Mouse (Mus musculus) liver, embryonic 16.5 days (tissue): Measurements from ENCODE around the gene Plekhh1. TPM values are rescaled to one million over a fixed set of nuclear protein-coding genes. Genes with fewer than 3 reads are reported as not detected.

Source experiments
- ATAC-seq: fragments of 200-750 bp; cut with Nextera tagmentation; 2 replicates; pipeline ENCODE4 v1.8.0; 2017; ENCODE audit warnings: low read depth, mild to moderate bottlenecking, moderate number of reproducible peaks, moderate library complexity
- H3K27ac ChIP-seq: fragments of 300-500 bp; sonication (generic); 2 replicates; pipeline ENCODE4 v1.5.1; 2014; ENCODE audit warnings: mild to moderate bottlenecking, low read length
- H3K27me3 ChIP-seq: fragments of 300-500 bp; sonication (generic); 2 replicates; pipeline ENCODE4 v1.6.1; 2014; ENCODE audit warnings: low read depth, low read length, mixed read lengths; ENCODE audit not compliant: control insufficient read depth, insufficient read depth
- H3K36me3 ChIP-seq: fragments of 300-500 bp; sonication (generic); 2 replicates; pipeline ENCODE4 v1.6.1; 2014; ENCODE audit warnings: mild to moderate bottlenecking; ENCODE audit not compliant: control insufficient read depth, insufficient read depth
- H3K4me1 ChIP-seq: fragments of 300-500 bp; sonication (generic); 2 replicates; pipeline ENCODE4 v1.6.1; 2014; ENCODE audit warnings: low read depth, low read length, mixed read lengths; ENCODE audit not compliant: control insufficient read depth
- H3K4me2 ChIP-seq: fragments of 300-500 bp; sonication (generic); 2 replicates; pipeline ENCODE4 v1.6.1; 2014; ENCODE audit warnings: low read depth, low read length, mixed read lengths
- H3K4me3 ChIP-seq: fragments of 300-500 bp; sonication (generic); 2 replicates; pipeline ENCODE4 v1.5.1; 2014; ENCODE audit warnings: low read depth, mild to moderate bottlenecking, low read length
- H3K9ac ChIP-seq: fragments of 300-500 bp; sonication (generic); 2 replicates; pipeline ENCODE4 v1.6.1; 2014; ENCODE audit warnings: low read depth, low read length
- H3K9me3 ChIP-seq: fragments of 300-500 bp; sonication (generic); replicated peaks from 2 replicates; pipeline ENCODE4 v1.6.1; 2016; ENCODE audit warnings: low read length; ENCODE audit not compliant: control insufficient read depth
- WGBS: fragments of 180-500 bp; shearing (Covaris S2); extraction: QIAGEN DNeasy Blood & Tissue Kit; methylation state at CpG from one replicate; pipeline ENCODE4 v1.1.7; 2014; ENCODE audit not compliant: insufficient replicate concordance; 5-methylcytosine and 5-hydroxymethylcytosine counted together
- polyA plus RNA-seq: library from polyadenylated mRNA; unstranded; fragments of >200 nt; fragmentation: Nextera tagmentation; extraction: Ambion mirVana; gene quantifications from 2 replicates; pipeline ENCODE4 v1.2.1, GENCODE M21; 2015

The Plekhh1 gene
- polyA plus RNA-seq, 1 experiment from 2014 or later = 0.33 TPM

DNA sequence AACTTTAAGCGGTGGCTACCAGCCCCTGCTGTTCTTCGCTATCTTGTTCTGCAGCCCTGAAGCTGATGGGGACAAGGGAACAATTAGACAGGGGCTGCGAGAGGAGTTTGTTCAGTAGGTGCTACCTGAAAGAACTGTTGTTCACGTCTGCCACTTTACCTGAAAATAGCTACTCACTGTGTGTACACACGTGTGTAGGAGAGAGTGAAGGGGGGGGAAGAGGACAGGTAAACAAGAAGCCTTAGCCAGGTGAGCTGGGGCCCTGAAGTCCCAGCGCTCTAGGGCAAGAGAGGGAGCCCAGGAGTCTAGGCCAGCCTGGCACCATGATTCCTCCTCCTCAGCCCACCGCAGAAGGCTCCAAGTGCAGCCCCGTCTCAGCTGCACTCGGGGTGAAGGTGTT is 31.2 kb downstream of the Plekhh1 start:
- H3K4me1 ChIP-seq = no peaks in the 10 kb centered on the region; the same call in 1 of the 2 replicates
- no peaks in the 10 kb centered on the region for H3K36me3 ChIP-seq
- no peaks in the 10 kb centered on the region for H3K9me3 ChIP-seq
- no peak overlapping the region for H3K9ac ChIP-seq
- no peak overlapping the region for H3K4me3 ChIP-seq
- WGBS = 65% methylated on average over 9 of the region's 9 CpGs
- H3K4me2 ChIP-seq = no peak overlapping the region
- ATAC-seq = no peak
- no peaks in the 10 kb centered on the region for H3K27me3 ChIP-seq
- H3K27ac ChIP-seq = no peak overlapping the region

GRCm38 (mm10) chr12:79060766-79061652 is 32.0 kb downstream of the Plekhh1 start:
- no peaks in the 10 kb centered on the region for H3K4me1 ChIP-seq
- H3K9ac ChIP-seq = no peak overlapping the region
- no peak overlapping the region for H3K27ac ChIP-seq
- 49% methylated on average over 7 of the region's 7 CpGs for WGBS
- no peaks in the 10 kb centered on the region for H3K9me3 ChIP-seq
- H3K27me3 ChIP-seq = no peaks in the 10 kb centered on the region
- no peak overlapping the region for H3K4me2 ChIP-seq
- ATAC-seq = no peak
- H3K36me3 ChIP-seq = no peaks in the 10 kb centered on the region
- no peak overlapping the region for H3K4me3 ChIP-seq

DNA sequence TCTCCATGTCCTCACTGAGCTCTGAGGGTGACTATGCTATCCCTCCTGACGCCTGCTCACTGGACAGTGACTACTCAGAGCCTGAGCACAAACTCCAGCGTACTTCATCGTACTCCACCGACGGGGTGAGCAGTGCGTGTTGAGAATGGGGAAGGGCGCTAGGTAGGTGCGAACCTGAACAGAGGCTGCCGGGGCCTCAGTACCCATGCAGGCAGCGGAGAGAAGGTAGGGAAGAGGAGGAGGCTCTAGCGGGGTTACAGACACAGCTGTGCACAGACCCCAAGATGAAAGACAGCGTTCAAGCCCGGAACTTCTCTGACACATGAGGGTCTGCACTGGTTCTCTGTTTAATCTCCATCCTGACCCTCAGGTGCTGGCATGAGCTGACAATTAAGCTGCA is 35.5 kb downstream of the Plekhh1 start:
- no peaks in the 10 kb centered on the region for H3K27me3 ChIP-seq
- no peak overlapping the region for H3K4me3 ChIP-seq
- no peaks in the 10 kb centered on the region for H3K4me1 ChIP-seq
- H3K9me3 ChIP-seq = no peaks in the 10 kb centered on the region
- no peak overlapping the region for H3K9ac ChIP-seq
- H3K36me3 ChIP-seq = no peaks in the 10 kb centered on the region
- WGBS = 79% methylated on average over 13 of the region's 13 CpGs
- ATAC-seq = no peak
- no peak overlapping the region for H3K27ac ChIP-seq
- no peak overlapping the region for H3K4me2 ChIP-seq

DNA sequence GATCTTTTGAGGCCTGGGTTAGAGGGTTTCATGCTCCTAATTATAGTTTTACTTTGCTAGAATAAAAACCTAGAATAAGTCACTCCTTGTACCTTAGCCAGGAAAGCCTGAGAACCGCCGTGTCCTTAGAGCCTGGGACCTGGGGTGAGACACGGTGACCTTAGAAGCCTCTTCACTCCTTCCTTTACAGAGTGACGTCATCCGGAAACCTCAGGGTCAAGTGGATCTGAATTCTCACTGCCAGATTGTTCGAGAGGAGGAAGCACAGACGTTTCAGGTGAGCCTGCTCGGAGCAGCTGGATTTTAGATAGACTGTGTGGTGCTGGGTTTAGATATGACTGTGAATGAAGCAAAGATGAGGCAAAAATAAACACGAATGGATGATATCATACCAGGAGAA is 37.5 kb downstream of the Plekhh1 start:
- H3K9me3 ChIP-seq = no peaks in the 10 kb centered on the region
- H3K9ac ChIP-seq = no peak overlapping the region
- H3K27ac ChIP-seq = no peak overlapping the region
- no peaks in the 10 kb centered on the region for H3K36me3 ChIP-seq
- ATAC-seq = no peak
- H3K4me1 ChIP-seq = no peaks in the 10 kb centered on the region
- H3K4me2 ChIP-seq = no peak overlapping the region
- H3K4me3 ChIP-seq = no peak overlapping the region
- H3K27me3 ChIP-seq = no peaks in the 10 kb centered on the region
- 60% methylated on average over 9 of the region's 9 CpGs for WGBS

DNA sequence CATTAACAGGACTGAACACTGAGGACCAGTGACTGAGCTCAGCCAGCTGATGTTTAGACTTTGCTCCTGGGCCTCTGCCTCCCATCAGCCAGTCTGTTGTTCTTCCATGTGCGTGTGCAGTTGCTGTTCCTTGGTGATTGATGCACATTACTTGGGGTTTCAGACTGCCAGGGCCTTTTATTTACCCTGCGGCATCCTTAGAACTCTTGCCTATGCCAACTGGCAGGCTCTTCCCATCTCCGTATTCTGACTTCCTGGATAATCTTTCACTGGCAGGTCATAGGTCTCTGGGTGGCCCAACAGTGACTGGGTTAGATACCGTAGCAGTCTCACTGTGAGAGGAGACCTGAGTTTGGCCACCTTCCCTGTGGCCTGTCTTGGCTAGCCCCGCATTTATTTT is 38.6 kb downstream of the Plekhh1 start:
- Histone ChIP-seq H3K27ac (no peak overlapping the region), H3K9ac (no peak overlapping the region), H3K27me3 (no peaks in the 10 kb centered on the region), H3K9me3 (no peaks in the 10 kb centered on the region), H3K36me3 (no peaks in the 10 kb centered on the region), H3K4me2 (no peak overlapping the region), H3K4me3 (no peak overlapping the region), H3K4me1 (no peaks in the 10 kb centered on the region)
- ATAC-seq = no peak
- 71% methylated on average over 5 of the region's 5 CpGs for WGBS

GRCm38 (mm10) chr12:79068306-79068705 is 39.3 kb downstream of the Plekhh1 start:
- H3K4me2 ChIP-seq = no peak overlapping the region
- 75% methylated on average over 11 of the region's 11 CpGs for WGBS
- no peak overlapping the region for H3K27ac ChIP-seq
- ATAC-seq = no peak
- H3K4me1 ChIP-seq = no peaks in the 10 kb centered on the region
- H3K27me3 ChIP-seq = no peaks in the 10 kb centered on the region
- H3K4me3 ChIP-seq = no peak overlapping the region
- no peaks in the 10 kb centered on the region for H3K9me3 ChIP-seq
- no peak overlapping the region for H3K9ac ChIP-seq
- H3K36me3 ChIP-seq = no peaks in the 10 kb centered on the region

GRCm38 (mm10) chr12:79069187-79069608 is 40.2 kb downstream of the Plekhh1 start:
- WGBS = 71% methylated on average over 6 of the region's 6 CpGs
- Histone ChIP-seq H3K27me3 (no peaks in the 10 kb centered on the region), H3K9me3 (no peaks in the 10 kb centered on the region), H3K9ac (no peak overlapping the region), H3K4me3 (no peak overlapping the region), H3K4me2 (no peak overlapping the region), H3K4me1 (no peaks in the 10 kb centered on the region), H3K36me3 (no peaks in the 10 kb centered on the region), H3K27ac (no peak overlapping the region)
- no peak for ATAC-seq

- 58% methylated on average over 6 of the region's 6 CpGs for WGBS
- Histone ChIP-seq H3K27me3 (no peaks in the 10 kb centered on the region), H3K36me3 (no peaks in the 10 kb centered on the region), H3K9me3 (no peaks in the 10 kb centered on the region), H3K9ac (no peak overlapping the region), H3K4me2 (no peak overlapping the region), H3K27ac (no peak overlapping the region), H3K4me3 (no peak overlapping the region), H3K4me1 (no peaks in the 10 kb centered on the region)
- ATAC-seq = no peak
Measured at GRCm38 (mm10) chr12:79069916-79070315, 41.0 kb downstream of the Plekhh1 start.

GRCm38 (mm10) chr12:79070736-79071333 is 41.9 kb downstream of the Plekhh1 start:
- no peaks in the 10 kb centered on the region; the same call in 1 of the 2 replicates for H3K36me3 ChIP-seq

More at GRCm38 (mm10) chr12:79070736-79071333, 41.9 kb downstream of the Plekhh1 start:
- Histone ChIP-seq H3K4me3 (no peak overlapping the region), H3K9ac (no peak overlapping the region), H3K27me3 (no peaks in the 10 kb centered on the region), H3K9me3 (no peaks in the 10 kb centered on the region), H3K4me1 (no peaks in the 10 kb centered on the region), H3K27ac (no peak overlapping the region), H3K4me2 (no peak overlapping the region)
- WGBS = 75% methylated on average over 9 of the region's 9 CpGs
- no peak for ATAC-seq
